Mouse (Mus musculus): Measurements from ENCODE around the gene Rtp2.

Gene Rtp2

GRCm38 (mm10) chr16:23932294-23932693 is at the start of gene Rtp2:
Gene Rtp2, minus strand, starts transcription at chr16:23932394.
- no peak for DNase-seq (ENCODE audit: low read depth)

DNA sequence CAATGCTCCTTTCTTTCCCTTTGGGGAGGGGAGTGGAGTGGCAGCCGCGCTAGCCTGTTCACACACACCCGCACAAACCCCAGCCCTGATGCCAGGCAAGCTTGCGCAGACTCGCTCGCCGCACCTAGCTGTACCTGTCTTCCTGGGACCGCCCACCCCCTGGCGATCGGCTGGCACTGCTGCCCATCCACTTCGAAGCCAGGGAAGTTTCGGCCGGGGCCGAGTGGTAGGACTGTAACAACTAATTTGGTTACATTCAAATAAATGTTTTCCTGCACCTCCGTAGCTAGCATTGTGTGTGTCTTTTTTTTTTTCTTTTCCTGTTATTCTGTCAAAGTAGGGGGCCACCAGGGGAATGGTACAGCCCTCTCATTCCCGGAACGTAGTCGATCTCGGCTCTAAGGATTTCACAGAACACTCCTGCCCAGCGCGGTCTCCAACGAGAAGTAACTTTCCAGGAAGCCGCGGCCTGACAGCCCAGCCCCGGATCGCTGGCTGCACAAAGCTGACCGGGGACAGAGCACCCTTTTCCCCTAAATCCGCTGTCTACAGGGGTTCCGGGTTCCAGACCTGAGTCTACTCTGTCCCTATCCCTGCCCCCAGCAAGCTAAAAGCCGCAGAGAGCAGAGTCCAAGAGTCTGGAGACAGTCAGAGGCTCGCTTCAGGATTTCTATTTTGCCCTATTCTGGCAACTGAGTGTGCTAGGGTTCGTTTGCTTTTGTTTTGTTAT is 49.0 kb upstream of the Rtp2 start:
- DNase-seq (ENCODE audit: low read depth) = no peak

DNA sequence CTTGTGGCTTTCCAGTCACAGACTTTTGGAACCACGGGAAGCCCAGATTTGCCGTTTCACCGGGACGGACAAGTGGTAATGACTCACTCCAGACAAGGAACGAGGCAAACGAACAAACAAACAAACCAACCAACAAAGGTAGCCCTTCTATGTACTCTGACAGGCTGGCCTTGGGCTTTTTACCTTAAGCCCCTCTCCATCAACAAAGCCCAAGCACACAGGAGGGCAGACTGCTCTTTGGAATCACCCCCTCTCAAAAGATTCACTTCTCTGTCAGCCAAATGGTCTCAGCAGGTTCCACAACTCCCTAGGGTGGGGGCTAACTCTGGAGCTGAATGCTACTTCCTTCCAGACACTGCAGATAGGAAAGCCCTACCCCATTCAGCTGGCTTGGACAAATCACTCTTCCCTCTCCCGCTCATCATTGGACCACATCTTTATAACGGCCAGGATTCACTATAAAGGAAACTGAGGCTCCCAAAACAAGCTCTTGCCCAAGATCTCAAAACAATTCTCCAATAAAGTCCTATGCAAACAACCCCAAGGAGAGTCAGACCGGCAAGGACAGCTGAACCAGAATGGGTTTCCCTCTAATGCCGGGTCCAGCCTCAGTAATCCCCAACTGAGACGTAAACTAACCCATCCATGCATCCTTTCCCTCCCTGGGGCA is 48.1 kb upstream of the Rtp2 start:
- DNase-seq (ENCODE audit: low read depth) = no peak

DNA sequence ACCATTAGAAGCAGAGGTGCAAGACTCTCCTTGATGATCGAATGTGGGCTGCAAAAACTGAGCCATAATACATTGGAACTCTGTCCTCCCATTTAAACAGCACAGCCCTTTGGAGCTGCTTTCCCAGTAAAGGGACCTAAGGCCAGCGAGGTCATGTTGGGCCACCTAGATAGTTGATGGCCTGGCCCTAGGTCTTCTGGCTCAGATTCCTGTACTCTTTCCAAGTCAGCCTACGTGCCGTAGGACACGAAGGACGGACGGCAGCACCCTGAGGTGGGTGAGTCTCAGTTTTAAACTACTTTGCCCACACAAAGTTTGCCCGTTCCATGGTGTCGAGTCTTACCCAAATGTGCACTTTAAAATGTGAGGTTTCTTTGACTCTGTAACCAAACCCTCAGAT is 47.3 kb upstream of the Rtp2 start:
- DNase-seq (ENCODE audit: low read depth) = no peak

- DNase-seq (ENCODE audit: low read depth) = no peak
Observed at GRCm38 (mm10) chr16:23978495-23978894, 46.3 kb upstream of the Rtp2 start.

GRCm38 (mm10) chr16:23977732-23978131 is 45.5 kb upstream of the Rtp2 start:
- DNase-seq (ENCODE audit: low read depth) = no peak

DNA sequence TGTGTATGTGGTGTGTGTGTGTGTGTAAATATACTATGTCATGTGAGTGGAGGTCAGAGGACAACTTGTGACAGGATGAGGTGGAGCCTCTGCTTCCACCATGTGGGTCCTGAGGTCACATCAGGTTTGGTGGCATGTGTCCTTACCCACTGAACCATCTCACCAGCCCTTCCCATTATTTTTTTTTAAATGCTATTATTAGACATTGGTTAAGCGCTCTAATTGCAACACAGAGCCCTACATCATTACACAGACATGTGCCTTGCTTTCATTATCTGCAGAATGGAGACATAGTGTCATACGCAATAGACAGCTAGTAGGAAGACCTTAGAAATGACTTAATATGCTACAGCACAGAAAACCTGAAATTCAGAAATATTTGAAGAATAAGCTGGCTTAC is 44.0 kb upstream of the Rtp2 start:
- no peak for DNase-seq (ENCODE audit: low read depth)

DNA sequence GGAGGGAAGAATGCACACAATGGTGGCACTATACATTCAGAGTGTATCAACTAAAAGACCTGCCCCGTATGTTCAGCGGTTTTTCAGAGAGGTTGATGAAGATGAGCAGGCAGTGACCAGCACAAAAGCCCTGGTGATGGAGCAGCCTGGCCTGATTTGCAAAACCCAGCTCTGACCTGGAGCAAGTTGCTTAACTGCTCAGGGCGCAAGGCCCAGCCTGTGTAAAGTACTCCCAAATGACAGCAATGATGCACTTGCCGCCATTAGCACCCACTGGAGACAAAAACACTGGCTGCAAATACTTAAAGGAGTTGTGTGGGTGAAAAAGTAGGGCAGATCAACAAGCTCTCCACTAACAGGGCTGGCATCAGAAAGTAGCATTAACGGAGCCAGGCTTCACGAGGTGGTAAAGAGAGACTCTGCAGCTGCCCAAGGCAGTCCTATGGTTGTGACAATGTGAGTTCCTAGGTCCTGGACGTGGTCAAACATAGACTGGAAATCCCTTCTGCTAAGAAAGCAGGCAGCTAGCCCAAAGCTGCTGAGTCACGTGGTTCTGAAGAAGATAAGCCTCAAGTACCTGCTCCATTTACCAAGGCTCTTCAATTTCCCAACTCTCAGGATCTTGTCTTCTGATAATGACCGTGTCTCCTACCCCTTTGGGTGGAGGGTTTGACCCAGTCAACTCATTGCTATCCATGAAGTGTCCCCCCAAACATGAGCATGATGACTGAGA is 41.6 kb upstream of the Rtp2 start:
- no peak for DNase-seq (ENCODE audit: low read depth)

- DNase-seq (ENCODE audit: low read depth) = no peak
Observed at GRCm38 (mm10) chr16:23972901-23973300, 40.7 kb upstream of the Rtp2 start.

DNA sequence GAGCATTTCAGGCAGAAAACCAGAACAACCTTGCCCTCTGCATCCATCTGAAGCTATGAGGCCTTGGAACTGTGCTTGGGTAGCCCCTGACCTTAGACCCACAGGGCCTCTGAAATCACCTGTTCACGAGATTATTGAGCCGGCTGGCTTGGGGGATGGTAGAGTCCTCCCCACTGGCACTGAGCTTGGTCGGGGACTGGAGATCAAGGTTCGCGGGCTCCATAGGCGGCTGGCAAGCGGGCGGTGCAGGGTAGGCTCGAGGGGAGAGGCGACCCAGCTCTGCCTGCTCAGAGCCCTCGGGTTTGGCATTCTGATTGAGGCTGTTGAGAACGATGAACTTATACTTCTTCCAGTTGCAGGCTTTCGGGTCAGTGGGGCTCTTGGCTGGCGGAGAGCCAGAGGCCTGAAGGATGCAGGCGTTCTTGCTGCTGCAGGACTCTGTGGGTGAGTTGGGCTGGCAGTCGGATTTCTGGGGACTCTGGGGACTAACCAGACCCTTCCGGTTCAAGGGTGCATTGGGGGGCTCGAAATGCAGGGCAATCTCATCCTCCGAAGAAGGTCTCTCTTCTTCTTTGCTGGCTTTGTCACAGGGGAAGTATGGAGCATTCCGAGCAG is 40.0 kb upstream of the Rtp2 start:
- no peak for DNase-seq (ENCODE audit: low read depth)

DNA sequence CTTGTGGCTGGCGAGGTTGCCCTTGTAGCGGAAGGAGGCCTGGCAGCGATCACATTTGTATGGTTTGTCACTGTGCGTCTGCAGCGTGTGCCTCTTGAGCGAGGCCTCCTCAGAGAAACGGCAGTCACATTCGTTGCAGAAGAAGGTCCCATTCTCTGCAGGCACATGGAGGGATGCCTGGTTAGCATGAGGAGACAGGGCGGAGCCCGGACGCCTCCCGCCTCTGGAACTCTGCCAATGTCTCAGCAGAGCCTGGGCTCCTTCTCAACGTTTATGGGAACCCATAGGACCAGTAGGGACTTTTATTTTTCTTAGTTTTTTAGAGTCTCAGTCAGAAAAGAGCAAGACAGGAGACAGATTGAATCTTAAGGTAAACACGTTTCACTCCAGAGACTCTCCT is 37.7 kb upstream of the Rtp2 start:
- DNase-seq (ENCODE audit: low read depth) = no peak

DNA sequence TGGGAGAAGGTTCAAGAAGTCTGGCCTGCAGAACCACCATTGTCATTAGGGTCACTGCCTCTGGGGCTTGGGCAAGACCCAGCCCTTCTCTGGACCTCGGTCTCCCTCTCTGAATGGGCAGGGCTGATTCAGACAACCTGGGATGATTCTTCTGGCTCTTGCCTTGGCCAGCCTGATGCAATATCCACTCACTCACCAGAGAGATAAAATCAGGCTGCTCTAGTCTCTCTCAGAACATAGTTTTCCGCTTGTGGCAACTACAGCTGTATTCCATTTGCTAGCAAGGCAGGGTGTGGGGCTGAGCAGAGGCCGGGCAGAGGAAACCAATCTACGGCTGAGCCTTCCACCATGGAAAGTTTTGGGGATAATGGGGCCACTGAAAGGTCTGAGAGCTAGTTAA is 36.7 kb upstream of the Rtp2 start:
- no peak for DNase-seq (ENCODE audit: low read depth)

GRCm38 (mm10) chr16:23967301-23967700 is 35.1 kb upstream of the Rtp2 start:
- DNase-seq (ENCODE audit: low read depth) = no peak

DNA sequence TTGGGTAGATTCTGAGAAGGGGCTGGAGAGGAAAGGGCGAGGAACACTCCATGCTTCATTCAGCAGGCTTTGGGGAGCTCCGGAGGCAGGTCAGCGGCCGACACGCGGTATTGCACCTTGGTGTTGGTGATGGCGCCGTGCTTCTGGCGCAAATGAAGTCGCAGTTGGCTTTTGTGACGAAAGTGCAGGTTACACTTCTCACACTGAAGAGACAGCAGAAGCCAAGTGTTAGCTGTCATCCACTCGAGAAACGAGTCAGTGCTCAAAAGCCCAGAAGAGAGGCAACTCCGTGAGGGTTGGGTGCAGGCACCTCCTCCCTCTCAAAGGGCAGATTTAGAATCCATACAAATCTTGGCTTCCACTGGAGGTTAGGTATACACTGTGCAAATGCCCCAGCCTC is 33.9 kb upstream of the Rtp2 start:
- DNase-seq (ENCODE audit: low read depth) = no peak

- DNase-seq (ENCODE audit: low read depth) = no peak
Observed at GRCm38 (mm10) chr16:23964706-23965367, 32.6 kb upstream of the Rtp2 start.

GRCm38 (mm10) chr16:23963896-23964668 is 31.9 kb upstream of the Rtp2 start:
- DNase-seq (ENCODE audit: low read depth) = no peak

- DNase-seq (ENCODE audit: low read depth) = no peak
Observed at GRCm38 (mm10) chr16:23962401-23962800, 30.2 kb upstream of the Rtp2 start.

DNA sequence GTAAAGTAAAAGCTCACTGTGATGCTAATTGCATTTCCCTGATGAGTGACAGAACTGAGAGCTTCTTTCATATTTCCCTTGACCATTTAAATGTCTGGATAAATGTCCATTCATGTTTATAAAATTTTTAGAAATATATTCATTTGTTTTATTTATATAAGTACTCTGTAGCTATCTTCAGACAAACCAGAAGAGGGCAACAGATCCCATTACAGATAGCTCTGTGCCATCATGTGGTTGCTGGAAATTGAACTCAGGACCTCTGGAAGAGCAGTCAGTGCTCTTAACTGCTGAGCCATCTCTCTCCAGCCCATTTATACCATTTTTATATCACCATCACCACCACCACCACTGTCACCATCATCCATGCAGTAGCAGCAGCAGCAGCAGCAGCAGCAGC is 26.7 kb upstream of the Rtp2 start:
- DNase-seq (ENCODE audit: low read depth) = no peak

DNA sequence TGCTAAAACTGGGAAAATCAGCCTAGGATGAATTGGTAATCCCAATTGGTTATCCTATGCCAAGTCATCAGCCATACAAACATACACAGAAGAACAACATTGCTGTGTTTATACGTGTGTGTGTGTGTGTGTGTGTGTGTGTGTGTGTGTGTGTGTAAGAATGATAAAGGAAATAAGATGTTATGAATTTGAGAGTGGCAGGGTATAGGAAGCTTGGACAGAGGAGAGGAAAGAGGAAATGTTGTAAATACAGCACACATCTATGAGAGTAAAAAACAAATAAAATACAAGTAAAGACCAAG is 21.7 kb upstream of the Rtp2 start:
- no peak for DNase-seq (ENCODE audit: low read depth)

GRCm38 (mm10) chr16:23953189-23953958 is 21.2 kb upstream of the Rtp2 start:
- DNase-seq (ENCODE audit: low read depth) = peak; percentile 13
